Mouse (Mus musculus) intestine, embryonic 16.5 days (tissue): ENCODE results near the gene Hnrnpdl. TPM values are rescaled to one million over a fixed set of nuclear protein-coding genes. Genes with fewer than 3 reads are reported as not detected.

Experiments used
- ATAC-seq: fragments of 200-750 bp; cut with Nextera tagmentation; 2 replicates; pipeline ENCODE4 v1.8.0; 2017; ENCODE audit warnings: moderate TSS enrichment, moderate library complexity
- H3K27ac ChIP-seq: fragments of 300-500 bp; sonication (generic); 2 replicates; pipeline ENCODE4 v1.5.1; 2014; ENCODE audit warnings: mild to moderate bottlenecking, low read length
- H3K27me3 ChIP-seq: fragments of 300-500 bp; sonication (generic); replicated peaks from 2 replicates; pipeline ENCODE4 v1.6.1; 2014; ENCODE audit warnings: low read length, control low read depth, mixed read lengths; ENCODE audit not compliant: control insufficient read depth, insufficient read depth
- H3K36me3 ChIP-seq: fragments of 300-500 bp; sonication (generic); 2 replicates; pipeline ENCODE4 v1.6.1; 2014; ENCODE audit warnings: low read length, control low read depth; ENCODE audit not compliant: control insufficient read depth, insufficient read depth
- H3K4me1 ChIP-seq: fragments of 300-500 bp; sonication (generic); 2 replicates; pipeline ENCODE4 v1.6.1; 2014; ENCODE audit warnings: low read length, control low read depth, mixed read lengths; ENCODE audit not compliant: control insufficient read depth, insufficient read depth
- H3K4me2 ChIP-seq: fragments of 300-500 bp; sonication (generic); 2 replicates; pipeline ENCODE4 v1.6.1; 2014; ENCODE audit warnings: low read depth, low read length, control low read depth
- H3K4me3 ChIP-seq: fragments of 300-500 bp; sonication (generic); 2 replicates; pipeline ENCODE4 v1.5.1; 2014; ENCODE audit warnings: mild to moderate bottlenecking, low read length
- H3K9ac ChIP-seq: fragments of 300-500 bp; sonication (generic); 2 replicates; pipeline ENCODE4 v1.6.1; 2014; ENCODE audit warnings: low read depth, low read length
- H3K9me3 ChIP-seq: fragments of 300-500 bp; sonication (generic); 2 replicates; pipeline ENCODE4 v1.6.1; 2016; ENCODE audit warnings: low read length, control low read depth; ENCODE audit not compliant: control insufficient read depth
- WGBS: fragments of 180-500 bp; shearing (Covaris S2); extraction: QIAGEN DNeasy Blood & Tissue Kit; methylation state at CpG from one replicate; pipeline ENCODE4 v1.1.7; 2014; 5-methylcytosine and 5-hydroxymethylcytosine counted together
- polyA plus RNA-seq: library from polyadenylated mRNA; unstranded; fragments of >200 nt; fragmentation: Nextera tagmentation; extraction: Ambion mirVana; gene quantifications from 2 replicates; pipeline ENCODE4 v1.2.1, GENCODE M21; 2015

Gene Hnrnpdl
- 90.9 and 102 TPM in 2 replicates for polyA plus RNA-seq

DNA sequence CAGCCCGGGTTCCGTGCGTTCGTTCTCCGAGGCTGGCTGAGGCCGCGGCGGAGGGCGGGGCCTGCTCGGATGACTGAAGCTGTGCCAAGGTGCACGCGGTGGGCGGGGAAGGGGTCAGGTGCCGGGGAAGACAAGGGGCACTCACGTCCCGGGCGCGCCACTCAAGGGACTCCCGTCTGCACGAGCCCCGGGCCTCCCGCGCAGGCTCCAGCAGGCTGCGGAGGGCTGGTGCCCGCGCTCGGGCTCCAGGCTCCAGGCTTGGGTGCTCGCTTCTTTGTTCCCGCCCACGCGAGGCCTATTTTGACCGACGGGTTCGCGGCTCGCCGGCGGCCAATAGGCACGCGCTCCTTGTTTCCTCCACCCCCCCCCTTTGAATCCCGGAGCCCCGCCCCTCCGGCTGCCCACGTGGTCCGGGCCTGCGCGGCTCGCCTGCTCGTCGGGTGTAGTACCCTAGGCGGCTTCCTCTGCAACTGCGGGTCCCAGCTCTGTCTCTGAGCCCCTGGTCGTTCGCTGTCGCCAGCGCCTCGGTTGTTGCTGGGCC lies at the start of gene Hnrnpdl, which contains the start of gene Enoph1:
TSS of gene Hnrnpdl (minus strand) at position 63 of the 541 bp plus-strand sequence.
TSS of gene Enoph1 (plus strand) at position 384 of the 541 bp plus-strand sequence.
- peak; percentile 85 for ATAC-seq
- H3K4me1 ChIP-seq, result peaks cover 33% of the 10 kb centered on the region
- no peaks in the 10 kb centered on the region for H3K27me3 ChIP-seq
- no peaks in the 10 kb centered on the region for H3K9me3 ChIP-seq
- H3K27ac ChIP-seq, result peak within 1 kb of the TSS; percentile 98
- H3K4me2 ChIP-seq, result peak within 1 kb of the TSS; percentile 72
- H3K4me3 ChIP-seq, result peak within 1 kb of the TSS; percentile 94
- H3K36me3 ChIP-seq, result peaks cover 6% of the 10 kb centered on the region; the same call in 1 of the 2 replicates
- H3K9ac ChIP-seq, result peak within 1 kb of the TSS; percentile 97
- under 1% methylated on average over 56 of the region's 57 CpGs for WGBS

- ATAC-seq, result peak; percentile 40; the same call in 1 of the 2 replicates
- 39% methylated on average over 8 of the region's 8 CpGs for WGBS
Observed at GRCm38 (mm10) chr5:100085097-100085496, 45.6 kb upstream of the Hnrnpdl start.

DNA sequence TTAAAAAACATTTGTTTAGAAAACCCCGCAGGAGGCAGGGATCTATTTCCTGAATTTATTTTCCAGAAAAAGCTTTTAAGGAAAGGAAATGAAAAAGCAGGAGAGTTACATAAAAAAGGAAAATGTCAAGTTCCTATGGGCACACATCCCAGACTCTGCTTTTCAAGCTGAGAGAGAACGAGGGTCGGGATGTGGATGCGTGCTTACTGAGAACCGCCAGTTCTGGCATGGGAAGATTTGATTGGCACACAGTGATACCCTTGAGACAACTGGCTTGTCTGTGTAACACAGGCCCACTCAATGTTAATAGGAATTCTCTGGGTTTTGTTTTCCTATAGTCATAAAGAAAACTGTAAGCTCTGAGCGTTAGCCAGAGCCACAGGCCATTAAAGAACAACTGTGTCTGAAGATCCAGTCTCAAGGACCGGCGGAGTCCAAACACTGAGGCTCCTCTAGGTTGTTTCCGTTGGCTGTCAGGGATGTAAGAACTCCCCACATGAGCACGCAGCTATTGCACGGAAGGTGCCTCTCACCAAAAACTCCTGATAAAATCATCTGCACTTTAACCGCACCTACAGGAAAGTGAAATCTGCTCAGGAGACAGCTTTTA lies 44.6 kb upstream of the Hnrnpdl start:
- H3K27ac ChIP-seq, result peak overlapping the region; percentile 54

More at GRCm38 (mm10) chr5:100085097-100085496, 45.6 kb upstream of the Hnrnpdl start:
- Histone ChIP-seq H3K4me3 (no peak overlapping the region), H3K4me1 (peaks cover 6% of the 10 kb centered on the region; the same call in 1 of the 2 replicates), H3K36me3 (no peaks in the 10 kb centered on the region), H3K4me2 (no peak overlapping the region), H3K27ac (no peak overlapping the region), H3K9me3 (no peaks in the 10 kb centered on the region), H3K27me3 (no peaks in the 10 kb centered on the region), H3K9ac (no peak overlapping the region)

DNA sequence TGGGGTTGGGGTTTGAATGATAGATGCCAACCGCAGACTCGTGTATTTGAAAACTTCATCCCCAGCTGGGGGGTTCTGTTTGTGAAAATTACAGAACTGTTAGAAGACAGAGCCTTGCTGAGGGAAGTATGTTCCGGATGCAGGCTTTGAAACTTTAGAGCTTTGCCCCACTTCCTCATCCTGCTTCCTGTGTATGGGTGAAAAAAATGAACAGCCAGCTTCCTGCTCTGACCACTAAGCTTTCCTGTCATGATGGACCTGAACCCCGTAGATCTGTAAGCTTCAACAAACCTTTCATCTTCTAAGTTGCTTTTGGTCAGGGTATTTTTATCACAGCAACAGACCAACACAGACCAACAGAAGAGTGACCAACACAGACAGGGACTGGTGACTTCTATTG lies 42.5 kb upstream of the Hnrnpdl start:
- no peaks in the 10 kb centered on the region for H3K9me3 ChIP-seq
- H3K4me3 ChIP-seq, result no peak overlapping the region
- no peak overlapping the region for H3K4me2 ChIP-seq
- H3K4me1 ChIP-seq, result peaks cover 6% of the 10 kb centered on the region; the same call in 1 of the 2 replicates
- no peak overlapping the region for H3K27ac ChIP-seq
- no peak for ATAC-seq
- H3K9ac ChIP-seq, result no peak overlapping the region
- no peaks in the 10 kb centered on the region for H3K36me3 ChIP-seq
- 88% methylated on average over 4 of the region's 4 CpGs for WGBS
- no peaks in the 10 kb centered on the region for H3K27me3 ChIP-seq

More for the DNA sequence above, 44.6 kb upstream of the Hnrnpdl start:
- Histone ChIP-seq H3K9me3 (no peaks in the 10 kb centered on the region), H3K9ac (no peak overlapping the region), H3K27me3 (no peaks in the 10 kb centered on the region), H3K36me3 (no peaks in the 10 kb centered on the region), H3K4me1 (peaks cover 6% of the 10 kb centered on the region; the same call in 1 of the 2 replicates), H3K4me2 (no peak overlapping the region), H3K4me3 (no peak overlapping the region)
- no peak for ATAC-seq
- WGBS, result 53% methylated on average over 12 of the region's 12 CpGs

- Histone ChIP-seq H3K9ac (no peak overlapping the region), H3K4me2 (peak overlapping the region; percentile 52), H3K4me1 (peaks cover 1% of the 10 kb centered on the region; the same call in 1 of the 2 replicates), H3K9me3 (no peaks in the 10 kb centered on the region), H3K36me3 (no peaks in the 10 kb centered on the region), H3K4me3 (no peak overlapping the region), H3K27me3 (no peaks in the 10 kb centered on the region), H3K27ac (no peak overlapping the region)
- 74% methylated on average over 8 of the region's 8 CpGs for WGBS
- 0 out of 2 replicates have a peak, but pooled peaks have one; percentile 16 for ATAC-seq
Observed at GRCm38 (mm10) chr5:100079931-100080275, 40.4 kb upstream of the Hnrnpdl start.

- no peaks in the 10 kb centered on the region for H3K27me3 ChIP-seq
- peak overlapping the region; percentile 36 for H3K9ac ChIP-seq
- H3K9me3 ChIP-seq, result no peaks in the 10 kb centered on the region
- H3K4me3 ChIP-seq, result peak overlapping the region; percentile 32
- H3K4me1 ChIP-seq, result no peaks in the 10 kb centered on the region; the same call in 1 of the 2 replicates
- peak overlapping the region; percentile 52 for H3K4me2 ChIP-seq
- ATAC-seq, result peak; percentile 45; the same call in 1 of the 2 replicates
- no peaks in the 10 kb centered on the region for H3K36me3 ChIP-seq
- 28% methylated on average over 36 of the region's 36 CpGs for WGBS
- no peak overlapping the region for H3K27ac ChIP-seq
Observed at GRCm38 (mm10) chr5:100079040-100079930, 39.8 kb upstream of the Hnrnpdl start.

DNA sequence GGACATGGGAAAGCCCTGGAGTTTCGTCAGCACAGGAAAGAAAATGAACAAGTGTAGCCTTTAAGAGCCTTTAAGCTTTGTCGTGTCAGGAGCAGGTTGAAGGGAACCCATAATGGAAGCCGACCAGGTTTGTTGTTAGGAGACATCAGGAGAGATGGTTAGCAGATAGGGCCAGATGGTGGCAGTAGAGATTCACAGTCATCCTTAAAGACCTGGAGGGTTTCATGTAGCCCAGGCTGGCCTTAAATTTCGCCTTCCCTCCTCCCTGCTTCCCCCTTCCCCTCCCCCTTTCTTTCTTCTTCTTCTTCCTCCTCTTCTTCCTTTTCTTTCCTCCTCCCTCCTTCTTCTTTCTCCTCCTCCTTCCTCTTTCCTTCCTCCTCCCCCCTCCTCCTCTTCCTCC lies 35.1 kb upstream of the Hnrnpdl start:
- WGBS, result 57% methylated on average over 4 of the region's 4 CpGs
- Histone ChIP-seq H3K9ac (no peak overlapping the region), H3K4me1 (no peaks in the 10 kb centered on the region; the same call in 1 of the 2 replicates), H3K4me3 (no peak overlapping the region), H3K27ac (no peak overlapping the region), H3K4me2 (no peak overlapping the region), H3K27me3 (no peaks in the 10 kb centered on the region), H3K9me3 (no peaks in the 10 kb centered on the region), H3K36me3 (no peaks in the 10 kb centered on the region)
- ATAC-seq, result no peak

GRCm38 (mm10) chr5:100072557-100072956 lies 33.1 kb upstream of the Hnrnpdl start:
- ATAC-seq, result no peak
- WGBS, result 73% methylated on average over 9 of the region's 9 CpGs
- H3K4me1 ChIP-seq, result no peaks in the 10 kb centered on the region
- no peaks in the 10 kb centered on the region for H3K9me3 ChIP-seq
- no peak overlapping the region for H3K9ac ChIP-seq
- peaks cover 2% of the 10 kb centered on the region; the same call in 1 of the 2 replicates for H3K36me3 ChIP-seq
- no peak overlapping the region for H3K4me2 ChIP-seq
- H3K27me3 ChIP-seq, result no peaks in the 10 kb centered on the region
- no peak overlapping the region for H3K4me3 ChIP-seq
- H3K27ac ChIP-seq, result no peak overlapping the region

DNA sequence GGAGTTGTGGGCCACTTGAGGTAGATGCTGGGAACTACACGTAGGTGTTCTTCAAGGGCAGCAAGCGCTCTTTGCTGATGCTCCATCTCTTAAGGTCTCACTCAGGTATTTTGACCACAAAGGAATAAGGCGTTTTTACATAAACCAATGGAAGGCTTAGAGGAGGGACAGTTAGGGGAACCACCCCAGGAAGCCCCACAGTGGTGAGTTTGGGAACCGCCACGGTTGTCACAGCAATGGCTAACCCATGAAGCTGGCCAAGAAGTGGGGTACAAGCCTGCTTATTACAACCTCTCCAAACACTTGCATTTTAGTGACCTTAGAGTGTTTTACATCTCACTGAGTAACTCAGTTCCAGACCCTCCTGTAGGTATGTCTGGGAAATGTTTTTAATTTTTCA lies 32.1 kb upstream of the Hnrnpdl start:
- Histone ChIP-seq H3K27ac (no peak overlapping the region), H3K27me3 (no peaks in the 10 kb centered on the region), H3K9ac (no peak overlapping the region), H3K4me3 (no peak overlapping the region), H3K9me3 (no peaks in the 10 kb centered on the region), H3K4me1 (no peaks in the 10 kb centered on the region), H3K4me2 (no peak overlapping the region), H3K36me3 (peaks cover 2% of the 10 kb centered on the region; the same call in 1 of the 2 replicates)
- no peak for ATAC-seq
- 92% methylated on average over 5 of the region's 5 CpGs for WGBS
